Mouse (Mus musculus) c-Kit-negative CD71-positive TER-119-positive erythroid progenitor cells, embryonic 14.5 days (primary cell): ENCODE measurements around the gene Zc3h13.

ENCODE experiments used
- DNase-seq: peaks from one replicate; pipeline ENCODE4 v3.0.0-alpha.2; 2013; ENCODE audit warnings: low read depth, low spot score

The Zc3h13 gene

DNA sequence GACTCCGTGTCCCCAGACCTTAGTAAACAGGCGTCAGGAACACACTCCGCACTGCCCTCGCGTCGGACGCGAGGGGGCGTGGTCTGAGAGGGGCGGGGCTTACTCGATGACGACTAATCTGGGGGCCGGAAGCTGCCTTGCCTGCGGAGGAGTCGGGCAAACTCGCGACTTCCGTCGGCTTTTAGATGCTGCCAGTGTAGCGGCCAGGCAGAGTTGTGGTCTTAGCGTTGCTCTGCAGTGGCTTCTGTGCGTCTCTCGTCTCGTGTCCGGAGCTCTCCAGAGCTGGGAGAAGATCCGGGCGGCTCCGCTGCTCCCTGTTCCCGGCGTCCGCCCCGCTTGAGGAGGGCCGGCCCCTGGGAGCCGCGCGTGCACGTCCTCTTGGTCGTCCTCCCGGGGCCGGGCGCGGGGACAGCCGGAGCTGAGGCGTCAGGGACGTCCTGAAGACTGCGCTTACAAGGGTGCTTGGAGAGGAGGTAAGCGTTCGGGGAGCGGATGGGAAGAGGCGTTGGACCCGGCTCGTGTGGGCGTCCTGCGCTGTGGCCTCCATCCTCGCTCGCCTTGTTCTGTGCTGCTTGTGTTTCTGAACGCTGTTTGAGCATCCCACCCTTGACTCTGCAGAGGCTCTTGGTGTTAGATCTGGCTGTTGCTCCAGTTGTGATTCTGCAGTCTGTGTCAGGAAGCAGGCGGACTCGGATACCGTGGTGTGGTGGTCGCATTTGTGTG is at the start of gene Zc3h13:
Gene Zc3h13 (plus strand): TSS at position 181 of the 723 bp plus-strand sequence.
- peak; percentile 86 for DNase-seq

DNA sequence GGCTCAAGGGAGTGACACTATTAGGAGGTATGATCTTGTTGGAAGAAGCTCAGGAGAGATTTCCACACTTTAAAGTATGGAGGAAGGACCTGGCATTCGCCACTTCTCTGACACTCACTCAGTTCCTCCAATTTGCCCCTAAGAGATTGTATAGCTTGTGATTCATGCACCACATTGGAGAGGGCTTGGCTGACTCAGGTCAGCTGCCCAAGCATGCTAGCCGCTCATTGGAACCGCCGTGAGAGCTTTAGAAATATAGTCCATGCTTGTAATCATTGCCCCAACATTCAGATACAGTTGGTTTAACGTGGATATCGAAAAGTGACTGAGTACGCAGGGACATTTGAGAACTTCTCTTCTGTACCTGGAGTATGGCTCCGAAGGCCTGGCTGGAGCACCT is 48.6 kb upstream of the Zc3h13 start:
- DNase-seq = no peak

DNA sequence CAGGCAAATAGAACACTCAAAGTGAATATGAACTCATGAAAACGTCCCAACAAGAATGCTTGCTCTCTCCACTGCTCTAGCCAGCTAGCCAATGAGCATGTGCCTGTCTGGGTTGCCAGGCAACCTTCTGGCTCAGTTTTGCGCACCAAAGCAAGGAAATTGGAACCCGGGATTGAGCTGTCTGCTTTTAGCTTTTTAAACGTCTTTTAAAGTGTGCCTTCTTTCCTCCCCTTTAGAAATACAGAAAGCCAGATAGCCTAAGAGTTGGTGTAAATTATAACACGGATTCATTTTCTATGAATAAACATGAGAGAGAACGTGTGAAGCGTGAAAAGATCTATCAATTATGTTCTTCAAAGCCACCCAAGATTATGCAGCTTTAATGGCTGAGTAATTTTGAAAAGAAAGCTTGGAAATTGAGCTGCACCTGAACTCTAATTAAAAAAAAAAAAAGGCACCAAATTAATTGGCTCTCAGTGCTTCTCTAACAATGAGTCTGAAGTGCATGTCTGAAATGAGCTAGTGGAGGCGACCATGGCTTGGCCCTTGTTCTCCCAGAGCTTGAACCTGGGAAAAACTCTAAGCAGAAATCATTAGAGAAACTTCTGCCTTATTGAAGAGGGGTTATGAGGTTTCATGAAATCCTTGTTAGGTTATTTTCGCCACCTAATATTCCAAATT is 48.1 kb upstream of the Zc3h13 start:
- DNase-seq = no peak

- no peak for DNase-seq
Observed at GRCm38 (mm10) chr14:75236636-75237003, 47.6 kb upstream of the Zc3h13 start.

- DNase-seq = no peak
Observed at GRCm38 (mm10) chr14:75237096-75237495, 47.1 kb upstream of the Zc3h13 start.

DNA sequence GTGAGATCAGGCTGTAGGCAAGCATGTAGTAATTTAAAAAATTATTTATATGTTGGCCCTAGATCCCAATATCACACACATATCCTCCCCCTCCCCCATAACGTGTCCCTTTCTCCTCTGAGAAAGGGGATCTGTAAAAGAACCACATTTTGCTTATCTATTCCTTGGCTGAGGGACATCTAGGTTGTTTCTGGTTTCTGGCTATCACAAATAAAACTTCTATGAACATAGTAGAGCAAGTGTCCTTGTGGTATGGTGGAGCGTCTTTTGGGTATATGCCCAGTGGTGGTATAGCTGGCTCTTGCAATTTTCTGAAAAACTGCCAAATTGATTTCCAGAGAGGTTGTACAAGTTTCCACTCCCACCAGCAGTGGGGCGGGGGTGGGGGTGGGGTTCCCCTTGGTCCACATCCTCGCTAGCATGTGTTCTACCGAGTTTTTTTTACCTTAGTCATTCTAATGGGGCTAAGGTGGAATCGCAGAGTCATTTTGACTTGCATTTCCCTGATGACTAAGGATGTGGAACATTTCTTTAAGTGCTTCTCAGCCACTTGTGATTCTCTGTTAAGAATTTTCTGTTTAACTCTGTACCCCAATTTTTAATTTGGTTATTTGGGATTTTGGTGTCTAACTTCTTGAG is 46.0 kb upstream of the Zc3h13 start:
- DNase-seq = no peak

GRCm38 (mm10) chr14:75242087-75242486 is 42.1 kb upstream of the Zc3h13 start, which contains the start of gene Cpb2:
Gene Cpb2 (plus strand): TSS chr14:75242287.
- no peak for DNase-seq

- no peak for DNase-seq
Observed at GRCm38 (mm10) chr14:75246024-75247000, 37.9 kb upstream of the Zc3h13 start.

- no peak for DNase-seq
Observed at GRCm38 (mm10) chr14:75250432-75250831, 33.7 kb upstream of the Zc3h13 start.

DNA sequence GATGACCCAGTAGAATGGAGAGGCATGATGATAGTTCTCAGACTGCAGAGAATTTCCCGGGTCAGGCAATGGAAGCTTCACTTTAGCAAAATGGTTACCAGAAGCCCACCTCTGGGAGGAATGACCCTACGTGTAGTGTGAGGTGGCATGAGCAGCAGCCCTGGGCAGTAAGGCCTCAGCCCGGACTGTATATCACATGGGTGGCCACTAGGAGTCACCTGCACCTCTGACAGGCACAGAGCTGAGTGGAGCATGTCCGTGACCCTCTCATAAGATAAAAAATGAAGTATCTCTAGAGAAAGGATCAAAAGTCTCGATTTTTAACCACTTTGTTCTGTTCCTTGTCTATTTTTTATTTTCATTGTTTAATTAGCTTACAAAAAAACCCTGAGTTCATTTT is 27.7 kb upstream of the Zc3h13 start:
- DNase-seq = no peak

- DNase-seq = no peak
Observed at GRCm38 (mm10) chr14:75269531-75269930, 14.6 kb upstream of the Zc3h13 start.

DNA sequence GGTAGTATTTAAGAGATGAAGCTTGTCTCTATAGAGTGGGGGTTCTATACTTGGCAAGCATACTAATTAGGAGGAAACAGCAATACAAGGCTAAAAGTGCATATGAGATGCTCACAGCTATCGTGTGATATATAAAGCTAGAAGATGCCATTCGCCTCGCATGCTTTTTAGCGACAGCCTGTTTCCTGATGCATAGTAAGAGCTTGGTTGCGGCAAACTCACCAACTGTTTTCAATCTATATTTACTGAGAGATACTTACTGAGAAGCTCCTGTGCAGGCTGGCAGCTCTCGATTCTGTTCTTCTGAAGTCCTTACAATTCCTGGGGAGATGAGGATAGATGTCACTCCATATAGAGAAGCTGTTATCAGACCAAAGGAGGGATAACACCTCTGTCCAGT is 4.5 kb upstream of the Zc3h13 start:
- DNase-seq = no peak

GRCm38 (mm10) chr14:75280406-75280805 is 3.8 kb upstream of the Zc3h13 start:
- DNase-seq = no peak

DNA sequence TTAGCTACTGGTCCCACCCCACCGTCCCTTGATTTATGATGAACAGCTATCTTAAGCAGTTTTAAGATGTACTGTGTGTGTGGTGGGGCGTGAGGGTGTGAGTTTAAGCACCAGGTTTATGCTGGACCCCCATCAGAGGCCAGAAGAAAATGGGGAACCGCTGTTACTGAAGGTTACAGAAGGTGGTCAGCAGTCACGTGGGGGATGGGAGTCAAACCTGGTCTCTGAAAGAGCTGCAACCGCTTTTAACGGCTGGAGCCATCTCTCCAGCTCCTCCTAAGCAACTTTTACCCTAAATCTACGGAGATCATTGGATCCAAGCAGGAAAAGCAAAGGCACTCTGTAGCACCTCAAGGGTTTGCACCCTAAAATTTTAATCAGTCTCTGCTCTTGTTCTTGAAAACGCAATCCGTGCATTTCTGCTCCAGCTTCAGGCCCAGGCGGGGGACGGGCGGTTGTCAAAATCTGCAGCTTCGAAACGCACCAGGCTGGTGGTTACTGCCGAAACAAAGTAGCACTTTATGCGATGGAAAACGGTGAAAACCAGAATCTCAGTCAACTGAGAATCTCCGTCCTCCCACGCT is 472 bp upstream of the Zc3h13 start:
- no peak for DNase-seq

GRCm38 (mm10) chr14:75301081-75301480 is 16.9 kb downstream of the Zc3h13 start:
- no peak for DNase-seq

DNA sequence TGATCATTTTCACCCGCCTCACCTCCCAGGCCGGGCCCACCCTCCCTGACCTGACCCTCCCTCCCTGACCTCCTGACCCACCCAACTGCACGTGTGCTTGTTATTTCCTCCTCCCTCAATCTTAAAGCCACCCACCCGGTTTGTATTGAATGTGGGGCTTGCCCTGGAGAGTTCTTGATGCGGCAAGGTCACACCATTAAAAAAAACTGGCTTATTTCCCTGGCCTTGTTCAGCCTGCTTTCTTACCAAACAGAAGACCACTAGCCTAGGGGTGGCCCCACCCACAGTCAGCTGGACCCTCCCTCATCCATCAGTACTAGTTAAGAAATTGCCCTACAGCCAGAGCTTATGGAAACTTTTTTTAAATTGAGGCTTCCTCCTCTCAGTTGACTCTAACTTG is 19.6 kb downstream of the Zc3h13 start:
- no peak for DNase-seq

DNA sequence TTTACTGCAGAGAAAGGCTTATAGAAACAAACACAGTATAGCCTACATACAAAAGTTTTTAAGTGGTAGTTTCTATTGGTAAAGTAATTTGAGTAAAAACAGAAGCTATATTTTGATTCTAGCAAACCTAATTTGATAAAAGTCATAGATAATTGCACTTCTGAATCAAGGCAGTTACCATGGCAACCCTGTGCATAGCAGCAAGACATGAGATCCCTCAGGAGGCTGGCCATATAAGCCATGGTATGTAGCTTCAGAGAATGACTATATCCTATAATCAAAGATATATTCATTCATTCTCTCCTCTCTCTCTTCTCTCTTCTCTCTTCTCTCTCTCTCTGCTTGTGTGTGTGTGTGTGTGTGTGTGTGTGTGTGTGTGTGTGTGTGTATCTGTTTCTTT is 23.7 kb downstream of the Zc3h13 start:
- DNase-seq = no peak

DNA sequence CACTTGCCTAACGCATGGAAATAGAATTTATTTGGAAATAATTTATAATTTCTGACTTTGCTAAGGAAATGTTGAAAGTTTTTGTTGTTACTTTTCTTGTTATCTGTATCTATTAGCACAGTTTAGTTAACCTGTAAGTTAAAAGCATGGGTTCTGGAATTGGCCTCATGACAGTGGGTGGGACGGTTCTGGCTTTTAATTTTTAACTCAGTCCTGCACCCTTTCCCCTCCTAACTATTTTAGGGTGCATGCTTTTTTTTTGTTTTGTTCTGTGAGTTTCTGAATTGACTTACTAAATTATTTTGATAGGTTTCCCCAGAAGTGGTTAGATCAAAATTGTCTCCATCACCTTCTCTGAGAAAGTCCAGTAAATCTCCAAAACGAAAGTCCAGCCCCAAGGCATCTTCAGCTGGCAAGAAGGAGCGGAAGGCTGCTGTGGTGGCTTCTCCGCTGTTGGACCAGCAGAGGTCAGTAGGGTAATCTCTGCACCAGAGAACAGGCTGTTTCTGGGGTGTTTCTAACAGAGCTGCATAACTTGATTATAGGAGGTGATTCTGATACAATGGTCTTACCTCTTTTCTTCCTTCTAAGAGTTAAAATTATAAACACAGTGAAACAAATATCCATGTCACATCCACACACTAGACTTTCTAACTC is 25.3 kb downstream of the Zc3h13 start:
- no peak for DNase-seq

GRCm38 (mm10) chr14:75314484-75314883 is 30.3 kb downstream of the Zc3h13 start:
- no peak for DNase-seq

DNA sequence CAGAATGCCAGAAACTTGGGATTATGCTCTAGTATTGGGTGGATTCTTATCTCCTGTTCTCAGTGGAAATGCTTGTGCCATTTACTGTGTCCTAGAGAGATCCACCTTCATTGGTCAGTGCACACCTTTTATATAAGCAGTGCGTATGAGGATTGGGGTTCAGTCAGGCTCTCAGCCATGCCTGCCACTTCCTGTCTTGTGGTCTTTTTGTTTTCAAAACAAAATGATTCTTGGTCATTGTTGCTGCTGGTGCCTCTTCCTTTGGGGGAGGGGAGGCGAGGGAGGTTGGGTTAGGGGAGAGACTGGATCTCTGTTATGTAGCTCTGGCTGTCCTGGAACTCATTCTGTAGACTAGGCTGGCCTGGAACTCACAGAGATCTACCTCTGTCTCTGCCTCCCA is 34.6 kb downstream of the Zc3h13 start:
- no peak for DNase-seq

GRCm38 (mm10) chr14:75320269-75320668 is 36.1 kb downstream of the Zc3h13 start:
- DNase-seq = no peak
